Mouse (Mus musculus) heart, embryonic 15.5 days (tissue): Measurements from ENCODE around the gene Pdcd1lg2. TPM values are rescaled to one million over a fixed set of nuclear protein-coding genes. Genes with fewer than 3 reads are reported as not detected.

Experiments used
- ATAC-seq: fragments of 200-750 bp; cut with Nextera tagmentation; replicated peaks from 2 replicates; pipeline ENCODE4 v1.8.0; 2017; ENCODE audit warnings: low read depth, moderate TSS enrichment; ENCODE audit not compliant: insufficient number of reproducible peaks, insufficient read depth, low FRiP score
- H3K27ac ChIP-seq: fragments of 300-500 bp; sonication (generic); 2 replicates; pipeline ENCODE4 v1.5.1; 2015; ENCODE audit warnings: mild to moderate bottlenecking, inconsistent platforms
- H3K27me3 ChIP-seq: fragments of 300-500 bp; sonication (generic); 2 replicates; pipeline ENCODE4 v1.6.1; 2015; ENCODE audit warnings: inconsistent platforms
- H3K36me3 ChIP-seq: fragments of 300-500 bp; sonication (generic); 2 replicates; pipeline ENCODE4 v1.6.1; 2015; ENCODE audit warnings: mild to moderate bottlenecking, inconsistent platforms
- H3K4me1 ChIP-seq: fragments of 300-500 bp; sonication (generic); replicated peaks from 2 replicates; pipeline ENCODE4 v1.6.1; 2015; ENCODE audit warnings: inconsistent platforms
- H3K4me2 ChIP-seq: fragments of 300-500 bp; sonication (generic); 2 replicates; pipeline ENCODE4 v1.6.1; 2015; ENCODE audit warnings: inconsistent platforms, mild to moderate bottlenecking, moderate library complexity
- H3K4me3 ChIP-seq: fragments of 300-500 bp; sonication (generic); 2 replicates; pipeline ENCODE4 v1.5.1; 2015; ENCODE audit warnings: mild to moderate bottlenecking, inconsistent platforms
- H3K9ac ChIP-seq: fragments of 300-500 bp; sonication (generic); 2 replicates; pipeline ENCODE4 v1.6.1; 2015; ENCODE audit warnings: mild to moderate bottlenecking, inconsistent platforms
- H3K9me3 ChIP-seq: fragments of 300-500 bp; sonication (generic); replicated peaks from 2 replicates; pipeline ENCODE4 v1.6.1; 2016; ENCODE audit warnings: inconsistent platforms
- WGBS: fragments of 180-500 bp; shearing (Covaris S2); methylation state at CpG from one replicate; pipeline ENCODE4 v1.1.7; 2015; ENCODE audit warnings: mixed read lengths; 5-methylcytosine and 5-hydroxymethylcytosine counted together
- polyA plus RNA-seq: library from polyadenylated mRNA; unstranded; fragments of >200 nt; fragmentation: Nextera tagmentation; extraction: Ambion mirVana; gene quantifications from 2 replicates; pipeline ENCODE4 v1.2.1, GENCODE M21; 2015

The Pdcd1lg2 gene
- polyA plus RNA-seq, 1 experiment from 2014 or later, result not detected

- Histone ChIP-seq H3K9ac (no peak overlapping the region), H3K27me3 (no peaks in the 10 kb centered on the region), H3K4me1 (peaks cover 13% of the 10 kb centered on the region), H3K4me3 (no peak overlapping the region), H3K9me3 (no peaks in the 10 kb centered on the region), H3K27ac (no peak overlapping the region), H3K36me3 (no peaks in the 10 kb centered on the region), H3K4me2 (no peak overlapping the region)
- ATAC-seq, result no peak
- WGBS, result 83% methylated on average over 8 of the region's 8 CpGs
Measured at GRCm38 (mm10) chr19:29420397-29420796, 9.7 kb downstream of the Pdcd1lg2 start.

GRCm38 (mm10) chr19:29422013-29422645, 11.4 kb downstream of the Pdcd1lg2 start:
- ATAC-seq, result no peak
- Histone ChIP-seq H3K4me2 (no peak overlapping the region), H3K27ac (no peak overlapping the region), H3K4me1 (peaks cover 13% of the 10 kb centered on the region), H3K9ac (no peak overlapping the region), H3K9me3 (no peaks in the 10 kb centered on the region), H3K36me3 (no peaks in the 10 kb centered on the region), H3K4me3 (no peak overlapping the region), H3K27me3 (no peaks in the 10 kb centered on the region)
- WGBS, result 85% methylated on average over 16 of the region's 16 CpGs

- no peak overlapping the region for H3K9ac ChIP-seq
- no peak for ATAC-seq
- 74% methylated on average over 7 of the region's 7 CpGs for WGBS
Measured at GRCm38 (mm10) chr19:29422796-29423195, 12.1 kb downstream of the Pdcd1lg2 start.

GRCm38 (mm10) chr19:29430516-29430915, 19.8 kb downstream of the Pdcd1lg2 start:
- Histone ChIP-seq H3K36me3 (no peaks in the 10 kb centered on the region), H3K4me1 (no peaks in the 10 kb centered on the region), H3K4me3 (no peak overlapping the region), H3K4me2 (no peak overlapping the region), H3K9me3 (no peaks in the 10 kb centered on the region), H3K27ac (no peak overlapping the region), H3K27me3 (no peaks in the 10 kb centered on the region), H3K9ac (no peak overlapping the region)
- ATAC-seq, result no peak
- 85% methylated on average over 3 of the region's 3 CpGs for WGBS

More at GRCm38 (mm10) chr19:29422796-29423195, 12.1 kb downstream of the Pdcd1lg2 start:
- H3K27ac ChIP-seq, result no peak overlapping the region
- H3K4me1 ChIP-seq, result peaks cover 13% of the 10 kb centered on the region
- H3K4me3 ChIP-seq, result no peak overlapping the region
- H3K27me3 ChIP-seq, result no peaks in the 10 kb centered on the region
- no peaks in the 10 kb centered on the region for H3K9me3 ChIP-seq
- H3K36me3 ChIP-seq, result no peaks in the 10 kb centered on the region
- no peak overlapping the region for H3K4me2 ChIP-seq

- no peaks in the 10 kb centered on the region for H3K27me3 ChIP-seq
- H3K9me3 ChIP-seq, result no peaks in the 10 kb centered on the region
- no peak overlapping the region for H3K4me2 ChIP-seq
- H3K4me3 ChIP-seq, result no peak overlapping the region
- 51% methylated on average over 3 of the region's 3 CpGs for WGBS
- no peak overlapping the region for H3K27ac ChIP-seq
- H3K4me1 ChIP-seq, result no peaks in the 10 kb centered on the region
- no peak for ATAC-seq
- H3K9ac ChIP-seq, result no peak overlapping the region
- H3K36me3 ChIP-seq, result no peaks in the 10 kb centered on the region
Measured at GRCm38 (mm10) chr19:29430953-29431352, 20.2 kb downstream of the Pdcd1lg2 start.

- ATAC-seq, result no peak
- H3K9me3 ChIP-seq, result no peaks in the 10 kb centered on the region
- no peak overlapping the region for H3K9ac ChIP-seq
- no peaks in the 10 kb centered on the region for H3K36me3 ChIP-seq
- no peaks in the 10 kb centered on the region; the same call in 1 of the 2 replicates for H3K4me1 ChIP-seq
- no peak overlapping the region for H3K4me3 ChIP-seq
- 83% methylated on average over 18 of the region's 18 CpGs for WGBS
- H3K4me2 ChIP-seq, result no peak overlapping the region
- no peaks in the 10 kb centered on the region for H3K27me3 ChIP-seq
- no peak overlapping the region for H3K27ac ChIP-seq
Measured at GRCm38 (mm10) chr19:29436793-29437479, 26.2 kb downstream of the Pdcd1lg2 start.

- Histone ChIP-seq H3K4me2 (no peak overlapping the region), H3K27me3 (no peaks in the 10 kb centered on the region), H3K36me3 (no peaks in the 10 kb centered on the region), H3K4me3 (no peak overlapping the region), H3K27ac (no peak overlapping the region), H3K9me3 (no peaks in the 10 kb centered on the region), H3K9ac (no peak overlapping the region), H3K4me1 (no peaks in the 10 kb centered on the region; the same call in 1 of the 2 replicates)
- no peak for ATAC-seq
- 88% methylated on average over 1 of the region's 1 CpGs for WGBS
Measured at GRCm38 (mm10) chr19:29437849-29438248, 27.1 kb downstream of the Pdcd1lg2 start.

- Histone ChIP-seq H3K27me3 (no peaks in the 10 kb centered on the region), H3K4me1 (no peaks in the 10 kb centered on the region; the same call in 1 of the 2 replicates), H3K4me3 (no peak overlapping the region), H3K36me3 (no peaks in the 10 kb centered on the region), H3K9me3 (no peaks in the 10 kb centered on the region), H3K4me2 (no peak overlapping the region), H3K27ac (no peak overlapping the region), H3K9ac (no peak overlapping the region)
- 62% methylated on average over 3 of the region's 3 CpGs for WGBS
- ATAC-seq, result no peak
Measured at GRCm38 (mm10) chr19:29439242-29439641, 28.5 kb downstream of the Pdcd1lg2 start.

GRCm38 (mm10) chr19:29442492-29442891, 31.8 kb downstream of the Pdcd1lg2 start:
- Histone ChIP-seq H3K36me3 (no peaks in the 10 kb centered on the region), H3K9me3 (no peaks in the 10 kb centered on the region), H3K27me3 (no peaks in the 10 kb centered on the region), H3K9ac (no peak overlapping the region), H3K4me3 (no peak overlapping the region), H3K4me1 (no peaks in the 10 kb centered on the region; the same call in 1 of the 2 replicates), H3K27ac (no peak overlapping the region), H3K4me2 (no peak overlapping the region)
- no peak for ATAC-seq
- 73% methylated on average over 2 of the region's 2 CpGs for WGBS

GRCm38 (mm10) chr19:29444364-29444763, 33.6 kb downstream of the Pdcd1lg2 start:
- Histone ChIP-seq H3K9me3 (no peaks in the 10 kb centered on the region), H3K4me1 (no peaks in the 10 kb centered on the region), H3K36me3 (no peaks in the 10 kb centered on the region), H3K9ac (no peak overlapping the region), H3K27ac (no peak overlapping the region), H3K4me3 (no peak overlapping the region), H3K4me2 (no peak overlapping the region), H3K27me3 (no peaks in the 10 kb centered on the region)
- ATAC-seq, result no peak
- WGBS, result 86% methylated on average over 3 of the region's 3 CpGs

- Histone ChIP-seq H3K9ac (no peak overlapping the region), H3K9me3 (no peaks in the 10 kb centered on the region), H3K4me3 (no peak overlapping the region), H3K27ac (no peak overlapping the region), H3K27me3 (no peaks in the 10 kb centered on the region), H3K4me1 (no peaks in the 10 kb centered on the region), H3K36me3 (no peaks in the 10 kb centered on the region), H3K4me2 (no peak overlapping the region)
- no peak for ATAC-seq
- 76% methylated on average over 1 of the region's 1 CpGs for WGBS
Measured at GRCm38 (mm10) chr19:29448373-29448772, 37.7 kb downstream of the Pdcd1lg2 start.

- Histone ChIP-seq H3K9me3 (no peaks in the 10 kb centered on the region), H3K27ac (no peak overlapping the region), H3K4me3 (no peak overlapping the region), H3K27me3 (no peaks in the 10 kb centered on the region), H3K4me2 (no peak overlapping the region), H3K36me3 (no peaks in the 10 kb centered on the region), H3K4me1 (no peaks in the 10 kb centered on the region), H3K9ac (no peak overlapping the region)
- 80% methylated on average over 8 of the region's 8 CpGs for WGBS
- ATAC-seq, result no peak
Measured at GRCm38 (mm10) chr19:29450376-29450775, 39.7 kb downstream of the Pdcd1lg2 start.
